Mouse (Mus musculus) megakaryocyte, embryonic 14.5 days (primary cell): ENCODE measurements around the gene Smoc1.

Experiments
- FLI1 ChIP-seq: IDR thresholded peaks from 2 replicates; pipeline ENCODE4 v1.6.1; 2012; ENCODE audit warnings: low read length, inconsistent platforms, mixed read lengths
- GATA1 ChIP-seq: IDR thresholded peaks from 3 replicates; pipeline ENCODE4 v1.6.1; 2012; ENCODE audit warnings: mixed read lengths, low read length, inconsistent platforms, borderline replicate concordance

DNA sequence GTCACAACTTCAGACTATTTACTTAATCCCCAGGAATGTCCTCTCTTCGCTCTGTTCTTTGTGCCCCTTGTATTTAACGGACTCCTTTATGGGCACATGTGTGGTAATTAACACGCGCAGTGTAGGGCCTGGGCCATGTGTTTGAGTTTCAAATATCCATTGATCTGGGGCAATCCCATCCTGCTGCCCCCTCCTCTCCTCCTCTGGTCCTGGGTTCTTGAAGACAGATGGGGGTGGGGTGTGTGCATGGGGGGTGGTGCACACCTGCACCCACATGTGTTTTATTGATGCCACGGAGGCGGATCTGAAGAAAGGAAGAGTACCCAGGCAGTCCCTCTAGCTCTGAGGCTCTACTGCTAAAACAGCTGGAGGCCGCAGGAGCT, 114.7 kb downstream of the Smoc1 start:
- TF ChIP-seq GATA1 (no peak), FLI1 (no peak)
